In genomic region chr1:91668530-91668929, GRCm38 (mm10) we compare ENCODE assay signal across 24 mouse cellular contexts.
DNase-seq lines count a peak whose midpoint lies in the region; ATAC-seq lines count a peak whose summit lies in the region.
"Had no signal": no experiment of that assay in that cellular context is flagged by ENCODE, and none has a peak within 500 bp of the region (broad histone marks: within the 10 kb centered on the region; RNA-seq: fewer than 3 reads in every experiment).

No protein-coding gene starts in this region.

- peaks cover 3% of the 10 kb centered on the region; the same call in 1 of the 2 replicates for H3K9me3 ChIP-seq in embryonic facial prominence, embryonic 10.5 days
- H3K9me3 ChIP-seq in limb, embryonic 12.5 days: peaks cover 7% of the 10 kb centered on the region; the same call in 1 of the 2 replicates
- H3K9me3 ChIP-seq: forebrain, embryonic 12.5 days; heart, embryonic 13.5 days; midbrain, embryonic 10.5 days; neural tube, embryonic 13.5 days had no signal

- H3K4me2 ChIP-seq in limb, embryonic 12.5 days: no peak overlapping the region
- H3K4me2 ChIP-seq: forebrain, embryonic 12.5 days; heart, embryonic 13.5 days; hindbrain, embryonic 14.5 days; neural tube, embryonic 13.5 days had no signal

- peaks cover 23% of the 10 kb centered on the region for H3K4me1 ChIP-seq in embryonic facial prominence, embryonic 10.5 days
- peaks cover 8% of the 10 kb centered on the region for H3K4me1 ChIP-seq in limb, embryonic 12.5 days (replicated peaks)
- H3K4me1 ChIP-seq: forebrain, embryonic 12.5 days; neural tube, embryonic 13.5 days had no signal

- peak; percentile 36 for DNase-seq in embryo, embryonic 11 days
- no peak for DNase-seq in embryo, embryonic 9.5 days (ENCODE audit: extremely low spot score)
- DNase-seq in layer of hippocampus, adult 18-20 months (ENCODE audit: low spot score in 2 of 2): peak; percentile 13 to 19
- DNase-seq in layer of hippocampus, postnatal 10 days (ENCODE audit: low spot score in 2 of 2): no peak
- DNase-seq in embryonic facial prominence, embryonic 10.5 days (ENCODE audit: low spot score): peak; percentile 40
- no peak for DNase-seq in spleen, adult 18-20 months
- DNase-seq in left cerebral cortex, adult 9 months (ENCODE audit: low spot score in 2 of 2): no peak
- DNase-seq: cerebellum, adult 11-12 months; cerebellum, postnatal 10 days; gastrocnemius, postnatal 10 days; heart, postnatal 14 days; kidney, adult 18-20 months; retina, postnatal 1 day; thymus, adult 2 months had no signal

- 46% methylated on average over 6 of the region's 6 CpGs for WGBS in embryonic facial prominence, embryonic 10.5 days
- WGBS in limb, embryonic 12.5 days: 37% methylated on average over 6 of the region's 6 CpGs

- no peak overlapping the region for H3K9ac ChIP-seq in limb, embryonic 12.5 days (replicated peaks)
- H3K9ac ChIP-seq: forebrain, embryonic 12.5 days; heart, embryonic 13.5 days; hindbrain, embryonic 14.5 days; neural tube, embryonic 13.5 days had no signal

- peak overlapping the region; percentile 63 for H3K27ac ChIP-seq in embryonic facial prominence, embryonic 10.5 days (replicated peaks)
- H3K27ac ChIP-seq in limb, embryonic 12.5 days: peak overlapping the region; percentile 30; the same call in 1 of the 2 replicates
- H3K27ac ChIP-seq: forebrain, embryonic 12.5 days; heart, embryonic 13.5 days; hindbrain, embryonic 14.5 days; midbrain, embryonic 10.5 days; neural tube, embryonic 13.5 days; stomach, postnatal 0 days had no signal

- no peaks in the 10 kb centered on the region for H3K36me3 ChIP-seq in embryonic facial prominence, embryonic 10.5 days (replicated peaks)
- H3K36me3 ChIP-seq in limb, embryonic 12.5 days: no peaks in the 10 kb centered on the region
- H3K36me3 ChIP-seq: forebrain, embryonic 12.5 days; heart, embryonic 13.5 days; midbrain, embryonic 10.5 days; neural tube, embryonic 13.5 days had no signal

- no peak overlapping the region for H3K4me3 ChIP-seq in embryonic facial prominence, embryonic 10.5 days
- no peak overlapping the region for H3K4me3 ChIP-seq in limb, embryonic 12.5 days (replicated peaks)
- H3K4me3 ChIP-seq: forebrain, embryonic 12.5 days; heart, embryonic 13.5 days; midbrain, embryonic 10.5 days; myocyte; neural tube, embryonic 13.5 days had no signal

- no peak for ATAC-seq in limb, embryonic 12.5 days (ENCODE audit: insufficient number of reproducible peaks, insufficient read depth, low FRiP score, low TSS enrichment, low read depth)
- ATAC-seq: inflammation-experienced regulatory T-cells, adult 6 months; midbrain, embryonic 16.5 days had no signal

- H3K27me3 ChIP-seq in embryonic facial prominence, embryonic 10.5 days (replicated peaks; ENCODE audit: low read depth, poor library complexity, severe bottlenecking): no peaks in the 10 kb centered on the region
- no peaks in the 10 kb centered on the region for H3K27me3 ChIP-seq in limb, embryonic 12.5 days
- H3K27me3 ChIP-seq: forebrain, embryonic 12.5 days; heart, embryonic 13.5 days; neural tube, embryonic 13.5 days had no signal

Comparison
In these comparisons a context has a peak if more than half of its experiments do, and no peak if none do; other contexts are left out.
1. DNase-seq: peak in embryo, embryonic 11 days (single experiment), layer of hippocampus, adult 18-20 months (2 of 2) and embryonic facial prominence, embryonic 10.5 days (single experiment); none in embryo, embryonic 9.5 days (single experiment), layer of hippocampus, postnatal 10 days (0 of 2), spleen, adult 18-20 months (0 of 2) and left cerebral cortex, adult 9 months (0 of 2).